Mouse (Mus musculus): ENCODE results near the gene Fndc9. TPM values are rescaled to one million over a fixed set of nuclear protein-coding genes. Genes with fewer than 3 reads are reported as not detected.

Gene Fndc9
- polyA plus RNA-seq, 1 experiment from 2014 or later = 0.80 TPM

GRCm38 (mm10) chr11:46289022-46289421 is 53.7 kb downstream of the Fndc9 start:
- Histone ChIP-seq H3K4me1 (replicated peaks) (peaks cover 12% of the 10 kb centered on the region), H3K9me3 (no peaks in the 10 kb centered on the region), H3K27me3 (ENCODE audit: insufficient read depth, poor library complexity, severe bottlenecking) (no peaks in the 10 kb centered on the region; the same call in 1 of the 2 replicates), H3K27ac (no peak overlapping the region), H3K4me3 (no peak overlapping the region), H3K36me3 (peaks cover 34% of the 10 kb centered on the region)
- DNase-seq (ENCODE audit: low spot score) = no peak
- 49% methylated on average over 4 of the region's 4 CpGs for WGBS

Other genes starting within 250 kb of the Fndc9 start
- 2.6 and 4.0 TPM in 2 replicates for gene Gm12166, start 183.2 kb upstream of the Fndc9 start, polyA plus RNA-seq (2016; fragmentation: Nextera tagmentation; extraction: Ambion mirVana)
- 12.9 and 14.0 TPM in 2 replicates for gene Adam19, start 179.5 kb upstream of the Fndc9 start, polyA plus RNA-seq (2016; fragmentation: Nextera tagmentation; extraction: Ambion mirVana)
- gene Nipal4, start 69.0 kb upstream of the Fndc9 start, polyA plus RNA-seq (2016; fragmentation: Nextera tagmentation; extraction: Ambion mirVana) = 0.65 and 0.66 TPM in 2 replicates
- 31.2 and 46.1 TPM in 2 replicates for gene Cyfip2, start 77.3 kb downstream of the Fndc9 start, polyA plus RNA-seq (2016; fragmentation: Nextera tagmentation; extraction: Ambion mirVana)
- not detected in 2 replicates for gene Itk, start 154.0 kb downstream of the Fndc9 start, polyA plus RNA-seq (2016; fragmentation: Nextera tagmentation; extraction: Ambion mirVana)
- not detected in 2 replicates for gene Fam71b, start 161.0 kb downstream of the Fndc9 start, polyA plus RNA-seq (2016; fragmentation: Nextera tagmentation; extraction: Ambion mirVana)
- 92.6 and 97.7 TPM in 2 replicates for gene Med7, start 201.4 kb downstream of the Fndc9 start, polyA plus RNA-seq (2016; fragmentation: Nextera tagmentation; extraction: Ambion mirVana)
- gene Havcr2, start 219.4 kb downstream of the Fndc9 start, polyA plus RNA-seq (2016; fragmentation: Nextera tagmentation; extraction: Ambion mirVana) = 0.20 TPM in 1 of 2 replicates, not detected in the other

Data from hindbrain, embryonic 10.5 days (tissue).